Mouse (Mus musculus) 416B (cell line): ENCODE measurements around the gene Chrng.

Source experiments
- DNase-seq: peaks from one replicate; pipeline ENCODE4 v3.0.0; 2011; ENCODE audit warnings: low read depth

Gene Chrng

GRCm38 (mm10) chr1:87204465-87204864, at the start of gene Chrng:
Chrng (plus strand) TSS chr1:87204657.
- DNase-seq: no peak

GRCm38 (mm10) chr1:87155531-87156198, 48.8 kb upstream of the Chrng start:
- no peak for DNase-seq

GRCm38 (mm10) chr1:87156199-87156587, 48.3 kb upstream of the Chrng start, which contains the start of gene Ecel1:
Ecel1 (minus strand) TSS chr1:87156521.
- DNase-seq: no peak

GRCm38 (mm10) chr1:87159396-87159795, 45.1 kb upstream of the Chrng start:
- peak; percentile 57 for DNase-seq

GRCm38 (mm10) chr1:87164164-87164795, 40.2 kb upstream of the Chrng start:
- DNase-seq: no peak

GRCm38 (mm10) chr1:87164796-87165184, 39.7 kb upstream of the Chrng start:
- DNase-seq: no peak

- no peak for DNase-seq
Measured at GRCm38 (mm10) chr1:87170458-87170857, 34.0 kb upstream of the Chrng start.

GRCm38 (mm10) chr1:87171312-87171711, 33.1 kb upstream of the Chrng start:
- no peak for DNase-seq

GRCm38 (mm10) chr1:87172316-87172715, 32.1 kb upstream of the Chrng start:
- no peak for DNase-seq

- peak; percentile 74 for DNase-seq
Measured at GRCm38 (mm10) chr1:87174006-87174955, 30.2 kb upstream of the Chrng start.

- DNase-seq: peak; percentile 65
Measured at GRCm38 (mm10) chr1:87175852-87176292, 28.6 kb upstream of the Chrng start.

GRCm38 (mm10) chr1:87180896-87181295, 23.6 kb upstream of the Chrng start:
- peak; percentile 94 for DNase-seq

- no peak for DNase-seq
Measured at GRCm38 (mm10) chr1:87183013-87183412, 21.4 kb upstream of the Chrng start, which contains the start of gene Prss56. Prss56 (plus strand) TSS chr1:87183313.

GRCm38 (mm10) chr1:87183998-87184750, 20.3 kb upstream of the Chrng start:
- DNase-seq: no peak

- peak; percentile 53 for DNase-seq
Measured at GRCm38 (mm10) chr1:87184751-87185139, 19.7 kb upstream of the Chrng start.

- DNase-seq: no peak
Measured at GRCm38 (mm10) chr1:87185526-87185925, 18.9 kb upstream of the Chrng start.

GRCm38 (mm10) chr1:87186261-87187036, 18.0 kb upstream of the Chrng start:
- DNase-seq: no peak

- DNase-seq: peak; percentile 58
Measured at GRCm38 (mm10) chr1:87187037-87187355, 17.5 kb upstream of the Chrng start.

- peak; percentile 64 for DNase-seq
Measured at GRCm38 (mm10) chr1:87190429-87190828, 14.0 kb upstream of the Chrng start, which contains the start of gene Chrnd. Chrnd (plus strand) TSS chr1:87190607.

GRCm38 (mm10) chr1:87197296-87197695, 7.2 kb upstream of the Chrng start:
- DNase-seq: no peak
